Mouse (Mus musculus) heart, embryonic 11.5 days (tissue): ENCODE results near the gene Cenpm. TPM values are rescaled to one million over a fixed set of nuclear protein-coding genes. Genes with fewer than 3 reads are reported as not detected.

ENCODE experiments used
- ATAC-seq: fragments of 200-750 bp; cut with Nextera tagmentation; replicated peaks from 2 replicates; pipeline ENCODE4 v1.8.0; 2017; ENCODE audit warnings: moderate library complexity; ENCODE audit not compliant: insufficient number of reproducible peaks, low FRiP score, low TSS enrichment
- H3K27ac ChIP-seq: fragments of 300-500 bp; sonication (generic); 2 replicates; pipeline ENCODE4 v1.5.1; 2014; ENCODE audit warnings: mild to moderate bottlenecking, low read depth, low read length
- H3K27me3 ChIP-seq: fragments of 300-500 bp; sonication (generic); 2 replicates; pipeline ENCODE4 v1.6.1; 2014; ENCODE audit warnings: mild to moderate bottlenecking, low read length, mixed read lengths; ENCODE audit not compliant: control insufficient read depth, insufficient read depth
- H3K36me3 ChIP-seq: fragments of 300-500 bp; sonication (generic); 2 replicates; pipeline ENCODE4 v1.6.1; 2014; ENCODE audit warnings: mild to moderate bottlenecking, low read length, moderate library complexity, mixed read lengths; ENCODE audit not compliant: control insufficient read depth, insufficient read depth
- H3K4me1 ChIP-seq: fragments of 300-500 bp; sonication (generic); 2 replicates; pipeline ENCODE4 v1.6.1; 2014; ENCODE audit warnings: low read length; ENCODE audit not compliant: control insufficient read depth, insufficient read depth
- H3K4me2 ChIP-seq: fragments of 300-500 bp; sonication (generic); 2 replicates; pipeline ENCODE4 v1.6.1; 2014; ENCODE audit warnings: mild to moderate bottlenecking, moderate library complexity
- H3K4me3 ChIP-seq: fragments of 300-500 bp; sonication (generic); 2 replicates; pipeline ENCODE4 v1.5.1; 2014; ENCODE audit warnings: low read depth, low read length
- H3K9ac ChIP-seq: fragments of 300-500 bp; sonication (generic); 2 replicates; pipeline ENCODE4 v1.6.1; 2014; ENCODE audit warnings: mild to moderate bottlenecking, low read depth, low read length, moderate library complexity
- H3K9me3 ChIP-seq: fragments of 300-500 bp; sonication (generic); replicated peaks from 2 replicates; pipeline ENCODE4 v1.6.1; 2016; ENCODE audit warnings: low read length; ENCODE audit not compliant: control insufficient read depth
- WGBS: fragments of 180-500 bp; shearing (Covaris S2); extraction: QIAGEN DNeasy Blood & Tissue Kit; methylation state at CpG from one replicate; pipeline ENCODE4 v1.1.7; 2014; ENCODE audit not compliant: insufficient replicate concordance; 5-methylcytosine and 5-hydroxymethylcytosine counted together
- polyA plus RNA-seq: library from polyadenylated mRNA; unstranded; fragments of >200 nt; fragmentation: Nextera tagmentation; extraction: Ambion mirVana; gene quantifications from 2 replicates; pipeline ENCODE4 v1.2.1, GENCODE M21; 2014

The Cenpm gene
- 59.7 and 67.3 TPM in 2 replicates for polyA plus RNA-seq

DNA sequence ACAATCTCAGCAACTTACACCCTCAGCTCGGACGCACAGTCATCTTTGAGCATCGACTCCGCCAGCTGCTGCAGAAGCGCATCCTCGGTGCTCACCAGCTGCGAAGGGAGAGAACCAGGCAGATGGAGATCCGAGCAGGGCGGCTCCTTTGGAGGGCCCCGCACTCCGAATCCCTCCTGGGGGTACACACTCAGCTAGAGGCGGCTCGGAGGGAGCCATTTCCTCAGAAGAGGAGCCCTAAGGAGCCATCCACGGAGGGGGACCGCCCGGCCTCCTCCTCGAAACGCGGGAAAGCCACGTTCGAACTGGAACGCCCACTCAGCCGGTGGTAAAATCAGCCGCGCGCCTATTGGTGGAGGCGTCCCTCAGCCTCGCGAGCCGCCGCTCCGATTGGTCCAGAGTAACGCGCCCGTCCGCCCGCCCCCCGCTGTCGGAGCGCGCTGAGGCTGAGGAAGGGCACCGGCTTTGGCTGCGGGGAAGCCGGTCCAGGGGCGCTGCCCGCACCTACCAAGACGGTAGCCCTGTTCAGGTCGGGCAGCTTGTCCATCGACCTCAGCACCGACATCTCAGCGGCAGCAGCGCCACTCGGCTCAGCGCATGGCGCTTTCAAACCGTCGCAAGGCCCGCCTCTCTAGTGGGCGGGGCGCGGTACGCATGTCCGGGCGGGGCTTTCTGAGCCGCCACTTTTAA lies at the start of gene Cenpm:
Gene Cenpm (minus strand): TSS at position 634 of the 690 bp plus-strand sequence.
- peaks cover 4% of the 10 kb centered on the region for H3K4me1 ChIP-seq
- H3K4me3 ChIP-seq: peak within 1 kb of the TSS; percentile 80
- H3K27me3 ChIP-seq: no peaks in the 10 kb centered on the region
- under 1% methylated on average over 65 of the region's 65 CpGs for WGBS
- peak within 1 kb of the TSS; percentile 77 for H3K9ac ChIP-seq
- H3K4me2 ChIP-seq: peak within 1 kb of the TSS; percentile 94
- no peaks in the 10 kb centered on the region for H3K36me3 ChIP-seq
- peak; percentile 92 for ATAC-seq
- H3K27ac ChIP-seq: peak within 1 kb of the TSS; percentile 77
- H3K9me3 ChIP-seq: no peaks in the 10 kb centered on the region

DNA sequence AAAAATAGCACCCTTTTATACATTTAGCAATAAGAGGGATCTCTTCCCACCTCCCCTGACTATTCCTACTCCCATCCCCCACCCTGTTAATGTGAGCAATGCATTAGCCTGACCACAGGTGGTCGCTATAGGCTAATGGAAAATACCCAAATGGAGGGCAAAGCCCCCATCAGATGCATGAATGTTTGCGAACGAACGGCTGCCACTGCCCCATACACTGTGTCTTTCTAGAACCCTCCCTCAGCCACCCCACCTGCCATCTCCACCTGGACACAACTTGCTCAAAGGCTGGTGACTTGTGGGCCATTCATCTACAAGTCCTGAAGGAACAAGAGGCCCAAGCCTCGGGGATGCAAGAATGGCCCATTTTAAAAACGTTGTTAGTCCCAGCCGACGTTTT lies 49.5 kb upstream of the Cenpm start:
- peaks cover 10% of the 10 kb centered on the region for H3K4me1 ChIP-seq
- no peaks in the 10 kb centered on the region for H3K27me3 ChIP-seq
- ATAC-seq: no peak
- H3K27ac ChIP-seq: no peak overlapping the region
- no peak overlapping the region for H3K4me3 ChIP-seq
- no peaks in the 10 kb centered on the region for H3K9me3 ChIP-seq
- no peaks in the 10 kb centered on the region for H3K36me3 ChIP-seq
- no peak overlapping the region for H3K9ac ChIP-seq
- H3K4me2 ChIP-seq: no peak overlapping the region
- 47% methylated on average over 8 of the region's 8 CpGs for WGBS

- ATAC-seq: 0 out of 2 replicates have a peak, but pooled peaks have one; percentile 31
- H3K27ac ChIP-seq: no peak overlapping the region
- H3K9me3 ChIP-seq: no peaks in the 10 kb centered on the region
- H3K36me3 ChIP-seq: no peaks in the 10 kb centered on the region
- peak overlapping the region; percentile 52 for H3K4me2 ChIP-seq
- no peaks in the 10 kb centered on the region for H3K27me3 ChIP-seq
- peaks cover 10% of the 10 kb centered on the region for H3K4me1 ChIP-seq
- WGBS: 12% methylated on average over 7 of the region's 7 CpGs
- peak overlapping the region; percentile 43; the same call in 1 of the 2 replicates for H3K9ac ChIP-seq
- 0 out of 2 replicates have a peak overlapping the region, but pooled peaks have one; percentile 14 for H3K4me3 ChIP-seq
Observed at GRCm38 (mm10) chr15:82293271-82293711, 48.7 kb upstream of the Cenpm start.

- Histone ChIP-seq H3K4me2 (peak overlapping the region; percentile 52), H3K36me3 (no peaks in the 10 kb centered on the region), H3K9ac (no peak overlapping the region), H3K27me3 (no peaks in the 10 kb centered on the region), H3K9me3 (no peaks in the 10 kb centered on the region), H3K27ac (no peak overlapping the region), H3K4me3 (0 out of 2 replicates have a peak overlapping the region, but pooled peaks have one; percentile 14), H3K4me1 (peaks cover 10% of the 10 kb centered on the region)
- 22% methylated on average over 5 of the region's 5 CpGs for WGBS
- ATAC-seq: no peak
Observed at GRCm38 (mm10) chr15:82292851-82293250, 48.3 kb upstream of the Cenpm start.

DNA sequence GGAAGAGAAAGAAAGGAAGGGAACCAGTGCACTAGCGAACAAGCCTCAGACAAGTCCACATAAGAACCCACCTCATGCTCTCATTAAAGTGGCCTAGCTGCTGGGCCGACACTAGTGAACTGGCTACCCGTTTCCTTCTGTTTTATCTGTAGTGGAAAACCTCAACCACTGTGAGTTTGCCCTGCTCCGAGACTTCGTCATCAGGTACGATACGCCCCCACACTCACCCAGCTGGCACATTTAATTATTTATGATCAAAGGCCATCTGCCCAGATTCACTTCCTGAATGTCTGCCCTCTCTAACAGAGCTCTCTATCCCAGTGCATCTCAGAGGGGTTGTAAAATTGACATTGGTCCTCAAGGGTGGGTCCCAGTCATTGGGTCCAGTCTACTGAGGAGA lies 45.7 kb upstream of the Cenpm start:
- H3K4me3 ChIP-seq: no peak overlapping the region
- H3K27ac ChIP-seq: no peak overlapping the region
- H3K4me1 ChIP-seq: peaks cover 10% of the 10 kb centered on the region
- no peak for ATAC-seq
- H3K9me3 ChIP-seq: no peaks in the 10 kb centered on the region
- H3K27me3 ChIP-seq: no peaks in the 10 kb centered on the region
- H3K36me3 ChIP-seq: no peaks in the 10 kb centered on the region
- no peak overlapping the region for H3K4me2 ChIP-seq
- 83% methylated on average over 7 of the region's 7 CpGs for WGBS
- H3K9ac ChIP-seq: no peak overlapping the region

GRCm38 (mm10) chr15:82286157-82286556 lies 41.6 kb upstream of the Cenpm start:
- 50% methylated on average over 12 of the region's 12 CpGs for WGBS

DNA sequence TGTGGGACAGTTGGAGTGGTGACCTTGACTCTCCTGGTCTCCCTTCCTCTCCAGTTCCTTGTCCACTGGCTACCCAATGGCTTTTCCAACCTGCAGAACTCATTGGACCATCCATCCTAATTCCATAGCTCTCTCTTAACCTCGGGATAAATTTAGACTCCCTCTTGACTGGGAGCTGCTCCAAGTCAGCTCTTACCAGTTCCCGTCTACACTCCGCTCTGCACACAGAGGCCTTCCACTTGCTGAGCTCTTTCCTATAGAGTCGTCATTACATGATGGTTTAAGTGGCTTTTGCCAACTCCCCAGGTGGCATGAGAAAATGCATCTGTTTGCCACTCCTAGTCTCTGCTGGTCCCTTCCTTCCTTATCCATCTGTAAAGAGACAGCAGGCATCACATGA lies 36.1 kb upstream of the Cenpm start:
- ATAC-seq: no peak
- H3K36me3 ChIP-seq: no peaks in the 10 kb centered on the region
- H3K4me2 ChIP-seq: no peak overlapping the region
- peaks cover 5% of the 10 kb centered on the region; the same call in 1 of the 2 replicates for H3K4me1 ChIP-seq
- no peak overlapping the region for H3K27ac ChIP-seq
- peaks cover 22% of the 10 kb centered on the region for H3K27me3 ChIP-seq
- H3K4me3 ChIP-seq: no peak overlapping the region
- 49% methylated on average over 4 of the region's 4 CpGs for WGBS
- no peaks in the 10 kb centered on the region for H3K9me3 ChIP-seq
- H3K9ac ChIP-seq: no peak overlapping the region

More at GRCm38 (mm10) chr15:82286157-82286556, 41.6 kb upstream of the Cenpm start:
- H3K9me3 ChIP-seq: no peaks in the 10 kb centered on the region
- H3K36me3 ChIP-seq: no peaks in the 10 kb centered on the region
- H3K27me3 ChIP-seq: no peaks in the 10 kb centered on the region
- H3K27ac ChIP-seq: no peak overlapping the region
- H3K9ac ChIP-seq: no peak overlapping the region
- H3K4me2 ChIP-seq: no peak overlapping the region
- no peak for ATAC-seq
- H3K4me1 ChIP-seq: no peaks in the 10 kb centered on the region
- H3K4me3 ChIP-seq: no peak overlapping the region

- H3K27ac ChIP-seq: no peak overlapping the region
- H3K4me1 ChIP-seq: peaks cover 9% of the 10 kb centered on the region; the same call in 1 of the 2 replicates
- no peak for ATAC-seq
- peaks cover 50% of the 10 kb centered on the region for H3K27me3 ChIP-seq
- H3K4me3 ChIP-seq: no peak overlapping the region
- H3K9me3 ChIP-seq: no peaks in the 10 kb centered on the region
- H3K9ac ChIP-seq: no peak overlapping the region
- 57% methylated on average over 5 of the region's 5 CpGs for WGBS
- no peaks in the 10 kb centered on the region for H3K36me3 ChIP-seq
- H3K4me2 ChIP-seq: no peak overlapping the region
Observed at GRCm38 (mm10) chr15:82277591-82277990, 33.0 kb upstream of the Cenpm start.
